Mouse (Mus musculus): ENCODE measurements around the gene Iqca. TPM values are rescaled to one million over a fixed set of nuclear protein-coding genes. Genes with fewer than 3 reads are reported as not detected.
A peak's percentile ranks its signal among the peaks of the same experiment; 100 is the strongest.

Iqca gene
- polyA plus RNA-seq, 1 experiment from 2014 or later = 0.32 TPM

- 0 out of 2 replicates have a peak, but pooled peaks cover 5% of the 10 kb centered on the region for H3K9me3 ChIP-seq
- no peak overlapping the region for H3K4me2 ChIP-seq
- no peak overlapping the region for H3K9ac ChIP-seq
- H3K4me3 ChIP-seq = no peak overlapping the region
- ATAC-seq (ENCODE audit: insufficient number of reproducible peaks, insufficient read depth, low FRiP score, low TSS enrichment, low read depth) = peak; percentile 77; the same call in 1 of the 2 replicates
- H3K27me3 ChIP-seq = no peaks in the 10 kb centered on the region
- WGBS = 41% methylated on average over 10 of the region's 10 CpGs
- H3K4me1 ChIP-seq = peaks cover 16% of the 10 kb centered on the region
- H3K27ac ChIP-seq = peak overlapping the region; percentile 80
- H3K36me3 ChIP-seq = no peaks in the 10 kb centered on the region
Measured at GRCm38 (mm10) chr1:90100360-90101232, 52.6 kb downstream of the Iqca start.

- Histone ChIP-seq H3K9me3 (peaks cover 6% of the 10 kb centered on the region; the same call in 1 of the 2 replicates), H3K4me3 (no peak overlapping the region), H3K36me3 (no peaks in the 10 kb centered on the region), H3K27me3 (no peaks in the 10 kb centered on the region), H3K9ac (no peak overlapping the region), H3K27ac (peak overlapping the region; percentile 78), H3K4me1 (peaks cover 26% of the 10 kb centered on the region), H3K4me2 (no peak overlapping the region)
- 70% methylated on average over 10 of the region's 10 CpGs for WGBS
- ATAC-seq (ENCODE audit: insufficient number of reproducible peaks, insufficient read depth, low FRiP score, low TSS enrichment, low read depth) = no peak
Measured at GRCm38 (mm10) chr1:90092816-90093493, 60.2 kb downstream of the Iqca start.

GRCm38 (mm10) chr1:90088192-90088990, 64.8 kb downstream of the Iqca start:
- H3K27me3 ChIP-seq = no peaks in the 10 kb centered on the region
- H3K27ac ChIP-seq = no peak overlapping the region
- H3K4me2 ChIP-seq = no peak overlapping the region
- H3K36me3 ChIP-seq = no peaks in the 10 kb centered on the region
- H3K4me1 ChIP-seq = peaks cover 33% of the 10 kb centered on the region
- 32% methylated on average over 6 of the region's 6 CpGs for whole genome bisulfite sequencing
- ATAC-seq (ENCODE audit: insufficient number of reproducible peaks, insufficient read depth, low FRiP score, low TSS enrichment, low read depth) = no peak
- no peak overlapping the region for H3K4me3 ChIP-seq
- H3K9ac ChIP-seq = no peak overlapping the region
- H3K9me3 ChIP-seq = peaks cover 10% of the 10 kb centered on the region; the same call in 1 of the 2 replicates

- no peak overlapping the region for H3K4me3 ChIP-seq
- 0 out of 2 replicates have a peak, but pooled peaks cover 4% of the 10 kb centered on the region for H3K9me3 ChIP-seq
- H3K27me3 ChIP-seq = no peaks in the 10 kb centered on the region
- WGBS = 81% methylated on average over 10 of the region's 10 CpGs
- H3K36me3 ChIP-seq = no peaks in the 10 kb centered on the region
- no peak for ATAC-seq (ENCODE audit: insufficient number of reproducible peaks, insufficient read depth, low FRiP score, low TSS enrichment, low read depth)
- no peak overlapping the region for H3K9ac ChIP-seq
- no peak overlapping the region for H3K4me2 ChIP-seq
- no peak overlapping the region for H3K27ac ChIP-seq
- peaks cover 27% of the 10 kb centered on the region for H3K4me1 ChIP-seq
Measured at GRCm38 (mm10) chr1:90086461-90086860, 66.7 kb downstream of the Iqca start.

- H3K9ac ChIP-seq = no peak overlapping the region; the same call in 1 of the 2 replicates
- no peak overlapping the region for H3K4me3 ChIP-seq
- peaks cover 27% of the 10 kb centered on the region for H3K4me1 ChIP-seq
- ATAC-seq (ENCODE audit: insufficient number of reproducible peaks, insufficient read depth, low FRiP score, low TSS enrichment, low read depth) = no peak
- H3K9me3 ChIP-seq = 0 out of 2 replicates have a peak, but pooled peaks cover 4% of the 10 kb centered on the region
- H3K4me2 ChIP-seq = no peak overlapping the region
- no peaks in the 10 kb centered on the region for H3K36me3 ChIP-seq
- H3K27ac ChIP-seq = no peak overlapping the region
- no peaks in the 10 kb centered on the region for H3K27me3 ChIP-seq
- WGBS = 61% methylated on average over 6 of the region's 6 CpGs
Measured at GRCm38 (mm10) chr1:90085526-90086157, 67.6 kb downstream of the Iqca start.

GRCm38 (mm10) chr1:90076291-90076690, 76.9 kb downstream of the Iqca start:
- no peak overlapping the region for H3K4me2 ChIP-seq
- no peak overlapping the region for H3K27ac ChIP-seq
- no peak overlapping the region for H3K9ac ChIP-seq
- no peaks in the 10 kb centered on the region for H3K9me3 ChIP-seq
- no peak overlapping the region for H3K4me3 ChIP-seq
- H3K36me3 ChIP-seq = no peaks in the 10 kb centered on the region
- H3K27me3 ChIP-seq = no peaks in the 10 kb centered on the region
- H3K4me1 ChIP-seq = peaks cover 17% of the 10 kb centered on the region
- WGBS = 81% methylated on average over 2 of the region's 2 CpGs
- ATAC-seq (ENCODE audit: insufficient number of reproducible peaks, insufficient read depth, low FRiP score, low TSS enrichment, low read depth) = no peak

- Histone ChIP-seq H3K9me3 (no peaks in the 10 kb centered on the region), H3K4me1 (peaks cover 23% of the 10 kb centered on the region), H3K9ac (no peak overlapping the region), H3K4me3 (no peak overlapping the region), H3K4me2 (no peak overlapping the region), H3K27ac (peak overlapping the region; percentile 56), H3K27me3 (no peaks in the 10 kb centered on the region), H3K36me3 (no peaks in the 10 kb centered on the region)
- WGBS = 9% methylated on average over 5 of the region's 5 CpGs
- ATAC-seq (ENCODE audit: insufficient number of reproducible peaks, insufficient read depth, low FRiP score, low TSS enrichment, low read depth) = no peak; the same call in 1 of the 2 replicates
Measured at GRCm38 (mm10) chr1:90074779-90075178, 78.4 kb downstream of the Iqca start.

GRCm38 (mm10) chr1:90071812-90072580, 81.2 kb downstream of the Iqca start:
- Histone ChIP-seq H3K36me3 (no peaks in the 10 kb centered on the region), H3K4me2 (no peak overlapping the region), H3K27ac (no peak overlapping the region), H3K27me3 (no peaks in the 10 kb centered on the region), H3K9me3 (no peaks in the 10 kb centered on the region), H3K4me3 (no peak overlapping the region), H3K4me1 (peaks cover 20% of the 10 kb centered on the region), H3K9ac (no peak overlapping the region)
- ATAC-seq (ENCODE audit: insufficient number of reproducible peaks, insufficient read depth, low FRiP score, low TSS enrichment, low read depth) = no peak
- WGBS = 75% methylated on average over 13 of the region's 13 CpGs

- Histone ChIP-seq H3K4me2 (no peak overlapping the region), H3K27me3 (peaks cover 3% of the 10 kb centered on the region), H3K36me3 (no peaks in the 10 kb centered on the region), H3K27ac (no peak overlapping the region), H3K4me3 (no peak overlapping the region), H3K9ac (no peak overlapping the region), H3K9me3 (no peaks in the 10 kb centered on the region), H3K4me1 (peaks cover 19% of the 10 kb centered on the region)
- no peak for ATAC-seq (ENCODE audit: insufficient number of reproducible peaks, insufficient read depth, low FRiP score, low TSS enrichment, low read depth)
- WGBS = 11% methylated on average over 7 of the region's 7 CpGs
Measured at GRCm38 (mm10) chr1:90060599-90060998, 92.6 kb downstream of the Iqca start.

- Histone ChIP-seq H3K36me3 (no peaks in the 10 kb centered on the region), H3K9me3 (no peaks in the 10 kb centered on the region), H3K27me3 (peaks cover 3% of the 10 kb centered on the region), H3K4me3 (no peak overlapping the region), H3K4me1 (peaks cover 22% of the 10 kb centered on the region), H3K4me2 (no peak overlapping the region), H3K9ac (no peak overlapping the region), H3K27ac (no peak overlapping the region)
- 65% methylated on average over 3 of the region's 3 CpGs for WGBS
- ATAC-seq (ENCODE audit: insufficient number of reproducible peaks, insufficient read depth, low FRiP score, low TSS enrichment, low read depth) = no peak
Measured at GRCm38 (mm10) chr1:90060054-90060453, 93.1 kb downstream of the Iqca start.
